Mouse (Mus musculus) heart, embryonic 16.5 days (tissue): ENCODE measurements around the gene Wee2. TPM values are rescaled to one million over a fixed set of nuclear protein-coding genes. Genes with fewer than 3 reads are reported as not detected.

Experiments
- ATAC-seq: fragments of 200-750 bp; cut with Nextera tagmentation; replicated peaks from 2 replicates; pipeline ENCODE4 v1.8.0; 2017; ENCODE audit warnings: moderate number of reproducible peaks; ENCODE audit not compliant: insufficient read depth, low FRiP score; ENCODE audit errors: extremely low read depth
- H3K27ac ChIP-seq: fragments of 300-500 bp; sonication (generic); 2 replicates; pipeline ENCODE4 v1.5.1; 2014; ENCODE audit warnings: mild to moderate bottlenecking, low read length, control low read depth, moderate library complexity
- H3K27me3 ChIP-seq: fragments of 300-500 bp; sonication (generic); 2 replicates; pipeline ENCODE4 v1.6.1; 2014; ENCODE audit warnings: low read length, mixed read lengths; ENCODE audit not compliant: control insufficient read depth, insufficient read depth
- H3K36me3 ChIP-seq: fragments of 300-500 bp; sonication (generic); 2 replicates; pipeline ENCODE4 v1.6.1; 2014; ENCODE audit not compliant: control insufficient read depth, insufficient read depth
- H3K4me1 ChIP-seq: fragments of 300-500 bp; sonication (generic); 2 replicates; pipeline ENCODE4 v1.6.1; 2014; ENCODE audit warnings: low read length, mixed read lengths; ENCODE audit not compliant: control insufficient read depth, insufficient read depth
- H3K4me2 ChIP-seq: fragments of 300-500 bp; sonication (generic); 2 replicates; pipeline ENCODE4 v1.6.1; 2014; ENCODE audit warnings: low read depth, mild to moderate bottlenecking, control low read depth, low read length
- H3K4me3 ChIP-seq: fragments of 300-500 bp; sonication (generic); 2 replicates; pipeline ENCODE4 v1.5.1; 2014; ENCODE audit warnings: mild to moderate bottlenecking, control low read depth, low read length
- H3K9ac ChIP-seq: fragments of 300-500 bp; sonication (generic); 2 replicates; pipeline ENCODE4 v1.6.1; 2014; ENCODE audit warnings: low read length, control low read depth
- H3K9me3 ChIP-seq: fragments of 300-500 bp; sonication (generic); replicated peaks from 2 replicates; pipeline ENCODE4 v1.6.1; 2016; ENCODE audit warnings: low read length; ENCODE audit not compliant: control insufficient read depth
- WGBS: fragments of 180-500 bp; shearing (Covaris S2); extraction: QIAGEN DNeasy Blood & Tissue Kit; methylation state at CpG from one replicate; pipeline ENCODE4 v1.1.7; 2014; 5-methylcytosine and 5-hydroxymethylcytosine counted together
- polyA plus RNA-seq: library from polyadenylated mRNA; unstranded; fragments of >200 nt; fragmentation: Nextera tagmentation; extraction: Ambion mirVana; gene quantifications from 2 replicates; pipeline ENCODE4 v1.2.1, GENCODE M21; 2015

Wee2 gene
- polyA plus RNA-seq, 1 experiment from 2014 or later, result not detected

- H3K9me3 ChIP-seq, result no peaks in the 10 kb centered on the region
These were observed 20.5 kb upstream of the Wee2 start for GRCm38 (mm10) chr6:40418386-40418785.

GRCm38 (mm10) chr6:40421099-40421498, 17.8 kb upstream of the Wee2 start:
- no peak for ATAC-seq
- H3K4me1 ChIP-seq, result no peaks in the 10 kb centered on the region
- H3K27me3 ChIP-seq, result no peaks in the 10 kb centered on the region
- no peak overlapping the region for H3K4me2 ChIP-seq
- no peak overlapping the region for H3K27ac ChIP-seq
- H3K36me3 ChIP-seq, result no peaks in the 10 kb centered on the region
- no peaks in the 10 kb centered on the region for H3K9me3 ChIP-seq
- H3K4me3 ChIP-seq, result no peak overlapping the region
- WGBS, result 92% methylated on average over 6 of the region's 6 CpGs
- no peak overlapping the region for H3K9ac ChIP-seq

More at GRCm38 (mm10) chr6:40418386-40418785, 20.5 kb upstream of the Wee2 start:
- no peaks in the 10 kb centered on the region for H3K27me3 ChIP-seq
- ATAC-seq, result no peak
- H3K27ac ChIP-seq, result no peak overlapping the region
- H3K9ac ChIP-seq, result no peak overlapping the region
- no peak overlapping the region for H3K4me3 ChIP-seq
- no peak overlapping the region for H3K4me2 ChIP-seq
- H3K36me3 ChIP-seq, result no peaks in the 10 kb centered on the region
- no peaks in the 10 kb centered on the region for H3K4me1 ChIP-seq
- WGBS, result 93% methylated on average over 4 of the region's 4 CpGs

- 95% methylated on average over 1 of the region's 1 CpGs for WGBS
- Histone ChIP-seq H3K36me3 (no peaks in the 10 kb centered on the region), H3K9ac (no peak overlapping the region), H3K4me1 (no peaks in the 10 kb centered on the region), H3K4me2 (no peak overlapping the region), H3K27ac (no peak overlapping the region), H3K27me3 (no peaks in the 10 kb centered on the region), H3K9me3 (no peaks in the 10 kb centered on the region), H3K4me3 (no peak overlapping the region)
- ATAC-seq, result no peak
These were observed 15.9 kb upstream of the Wee2 start for GRCm38 (mm10) chr6:40423013-40423412.

- ATAC-seq, result no peak
- WGBS, result 50% methylated on average over 1 of the region's 1 CpGs
- Histone ChIP-seq H3K9me3 (no peaks in the 10 kb centered on the region), H3K4me1 (no peaks in the 10 kb centered on the region), H3K27ac (no peak overlapping the region), H3K36me3 (no peaks in the 10 kb centered on the region), H3K9ac (no peak overlapping the region), H3K27me3 (no peaks in the 10 kb centered on the region), H3K4me2 (no peak overlapping the region), H3K4me3 (no peak overlapping the region)
These were observed 15.1 kb upstream of the Wee2 start for GRCm38 (mm10) chr6:40423774-40424173.

GRCm38 (mm10) chr6:40427441-40427840, 11.4 kb upstream of the Wee2 start:
- no peak overlapping the region for H3K27ac ChIP-seq
- no peak for ATAC-seq
- no peak overlapping the region for H3K9ac ChIP-seq
- H3K36me3 ChIP-seq, result no peaks in the 10 kb centered on the region
- H3K4me3 ChIP-seq, result no peak overlapping the region
- 75% methylated on average over 7 of the region's 7 CpGs for WGBS
- no peaks in the 10 kb centered on the region for H3K4me1 ChIP-seq
- H3K4me2 ChIP-seq, result no peak overlapping the region
- H3K27me3 ChIP-seq, result no peaks in the 10 kb centered on the region
- H3K9me3 ChIP-seq, result no peaks in the 10 kb centered on the region

- no peak for ATAC-seq
- Histone ChIP-seq H3K4me1 (no peaks in the 10 kb centered on the region), H3K27me3 (no peaks in the 10 kb centered on the region), H3K4me2 (no peak overlapping the region), H3K9me3 (no peaks in the 10 kb centered on the region), H3K9ac (no peak overlapping the region), H3K4me3 (no peak overlapping the region), H3K36me3 (no peaks in the 10 kb centered on the region), H3K27ac (no peak overlapping the region)
- 57% methylated on average over 3 of the region's 3 CpGs for WGBS
These were observed 10.2 kb upstream of the Wee2 start for GRCm38 (mm10) chr6:40428696-40429095.

GRCm38 (mm10) chr6:40429521-40429931, 9.4 kb upstream of the Wee2 start:
- peaks cover 2% of the 10 kb centered on the region; the same call in 1 of the 2 replicates for H3K27me3 ChIP-seq
- H3K36me3 ChIP-seq, result no peaks in the 10 kb centered on the region
- WGBS, result 68% methylated on average over 4 of the region's 4 CpGs
- H3K4me3 ChIP-seq, result no peak overlapping the region
- ATAC-seq, result no peak
- no peak overlapping the region for H3K9ac ChIP-seq
- H3K4me2 ChIP-seq, result no peak overlapping the region
- H3K9me3 ChIP-seq, result no peaks in the 10 kb centered on the region
- no peak overlapping the region for H3K27ac ChIP-seq
- H3K4me1 ChIP-seq, result no peaks in the 10 kb centered on the region

- peaks cover 2% of the 10 kb centered on the region; the same call in 1 of the 2 replicates for H3K27me3 ChIP-seq
- no peak for ATAC-seq
- no peak overlapping the region for H3K4me3 ChIP-seq
- H3K9me3 ChIP-seq, result no peaks in the 10 kb centered on the region
- no peaks in the 10 kb centered on the region for H3K36me3 ChIP-seq
- H3K4me1 ChIP-seq, result 0 out of 2 replicates have a peak, but pooled peaks cover 2% of the 10 kb centered on the region
- no peak overlapping the region for H3K9ac ChIP-seq
- H3K4me2 ChIP-seq, result no peak overlapping the region
- 79% methylated on average over 3 of the region's 3 CpGs for WGBS
- H3K27ac ChIP-seq, result no peak overlapping the region
These were observed 8.6 kb upstream of the Wee2 start for GRCm38 (mm10) chr6:40430251-40430650.

- no peak for ATAC-seq
- H3K9ac ChIP-seq, result no peak overlapping the region
- no peaks in the 10 kb centered on the region for H3K36me3 ChIP-seq
- H3K4me1 ChIP-seq, result 0 out of 2 replicates have a peak, but pooled peaks cover 2% of the 10 kb centered on the region
- H3K4me2 ChIP-seq, result no peak overlapping the region
- no peaks in the 10 kb centered on the region for H3K9me3 ChIP-seq
- no peak overlapping the region for H3K4me3 ChIP-seq
- H3K27me3 ChIP-seq, result peaks cover 2% of the 10 kb centered on the region; the same call in 1 of the 2 replicates
- H3K27ac ChIP-seq, result no peak overlapping the region
- WGBS, result 69% methylated on average over 3 of the region's 3 CpGs
These were observed 8.0 kb upstream of the Wee2 start for GRCm38 (mm10) chr6:40430878-40431277.
